Mouse (Mus musculus): Measurements from ENCODE around the gene Olfr1471.
"Not testable (repeated sequence)": the region's sequence is repeated elsewhere in the genome, so short reads cannot be mapped to it uniquely, and the experiment has no call there.

The Olfr1471 gene

DNA sequence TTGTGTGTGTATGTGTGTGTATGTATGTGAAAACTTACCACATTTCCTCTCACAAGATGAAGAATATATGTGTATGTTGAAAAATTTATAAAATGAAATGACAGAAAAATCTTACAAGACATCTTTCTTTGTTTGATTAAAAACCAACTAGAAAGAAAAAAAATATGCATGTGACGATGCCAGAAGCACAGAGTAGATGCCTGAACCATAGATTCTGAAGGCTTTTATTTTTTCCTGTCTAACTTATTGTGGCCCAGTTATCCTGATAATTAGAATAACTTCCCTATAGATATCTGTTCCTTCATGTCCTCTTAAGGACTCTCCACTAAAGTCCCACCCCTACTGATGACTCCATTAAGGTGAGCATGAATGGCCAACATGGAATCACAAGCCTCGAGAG is at the start of gene Olfr1471:
TSS of gene Olfr1471 (plus strand) at position 301 of the 400 bp plus-strand sequence.
- not testable (repeated sequence) for DNase-seq (ENCODE audit: low read depth)

DNA sequence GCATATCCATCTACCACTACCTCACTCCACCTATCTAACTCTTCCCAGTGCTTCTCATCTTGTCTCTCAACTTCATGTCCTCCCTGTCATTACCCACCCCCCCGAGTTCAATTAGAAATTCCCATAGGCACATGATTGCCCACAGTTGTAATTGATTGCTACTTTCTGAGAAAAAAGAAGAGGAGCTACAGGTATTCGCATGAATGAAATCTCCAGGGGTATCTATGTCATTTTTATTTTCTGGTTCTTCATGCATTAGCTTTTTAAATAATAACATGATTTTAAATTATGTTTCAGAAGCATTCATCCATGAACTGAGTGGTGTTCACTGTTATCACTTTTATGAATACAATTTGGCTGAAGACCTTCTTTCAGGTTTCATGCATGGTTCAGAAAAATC is 35.7 kb upstream of the Olfr1471 start, which contains the start of gene Olfr1469:
TSS of gene Olfr1469 (plus strand) at position 301 of the 400 bp plus-strand sequence.
- no peak for DNase-seq (ENCODE audit: low read depth)

DNA sequence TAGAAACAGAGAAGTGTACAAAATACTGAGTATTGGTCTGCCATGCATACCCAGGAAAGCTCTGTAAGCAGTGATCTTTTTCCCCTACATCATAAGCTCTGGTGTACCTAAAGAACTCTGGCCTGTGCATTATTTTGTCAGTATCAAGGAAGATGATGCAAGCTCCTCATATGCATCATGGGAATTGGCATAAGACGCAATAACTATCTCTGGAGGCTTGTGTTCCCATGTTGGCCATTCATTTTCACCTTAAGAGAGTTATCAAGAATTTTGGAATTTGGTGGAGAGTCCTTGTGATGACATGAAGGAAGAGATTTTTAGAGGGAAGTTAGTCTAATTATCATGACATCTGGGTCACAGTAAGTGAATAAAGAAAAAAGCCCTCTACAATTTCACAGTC is 12.8 kb downstream of the Olfr1471 start, which contains the start of gene Olfr1472:
TSS of gene Olfr1472 (minus strand) at position 101 of the 400 bp plus-strand sequence.
- DNase-seq (ENCODE audit: low read depth) = no peak

GRCm38 (mm10) chr19:13469265-13469664 is 26.1 kb downstream of the Olfr1471 start, which contains the start of gene Olfr1474:
Gene Olfr1474 (plus strand): TSS chr19:13469565.
- DNase-seq (ENCODE audit: low read depth) = not testable (repeated sequence)

- no peak for DNase-seq (ENCODE audit: low read depth)
Measured at GRCm38 (mm10) chr19:13480096-13480495, 36.9 kb downstream of the Olfr1471 start, which contains the start of gene Olfr1475. Gene Olfr1475 (minus strand): TSS chr19:13480196.

GRCm38 (mm10) chr19:13500246-13500645 is 57.0 kb downstream of the Olfr1471 start, which contains the start of gene Olfr1477:
Gene Olfr1477 (plus strand): TSS chr19:13500546.
- DNase-seq (ENCODE audit: low read depth) = no peak

Data from c-Kit-positive CD71-negative TER-119-negative erythroid progenitor cells, embryonic 14.5 days (primary cell).